Mouse (Mus musculus): ENCODE measurements around the gene Acbd4. TPM values are rescaled to one million over a fixed set of nuclear protein-coding genes. Genes with fewer than 3 reads are reported as not detected.

The Acbd4 gene
- polyA plus RNA-seq, 1 experiment from 2014 or later: 25.3 TPM

DNA sequence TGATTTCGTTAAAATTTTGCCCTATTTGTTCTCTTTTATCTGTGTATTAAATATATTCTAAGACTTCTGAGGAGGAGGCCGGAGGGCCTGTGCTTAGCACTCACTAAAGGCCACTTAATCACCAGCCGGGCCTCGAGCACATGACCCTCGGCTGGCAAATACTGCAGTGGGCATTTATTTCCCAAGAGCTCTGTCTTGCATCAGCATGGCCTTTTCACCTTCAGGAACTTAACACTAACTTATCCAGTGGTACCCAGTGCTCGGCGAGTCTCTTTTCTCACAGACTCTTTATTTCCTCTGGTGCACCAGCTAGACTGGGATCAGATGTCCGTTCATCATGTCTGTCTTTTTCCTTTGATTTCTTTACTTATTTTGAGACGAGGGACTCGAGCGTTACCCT lies 59.3 kb downstream of the Acbd4 start:
- no peak overlapping the region for H3K4me2 ChIP-seq
- peaks cover 20% of the 10 kb centered on the region for H3K4me1 ChIP-seq
- H3K9ac ChIP-seq: no peak overlapping the region
- no peak for ATAC-seq (replicated peaks; ENCODE audit: low FRiP score)
- H3K36me3 ChIP-seq: no peaks in the 10 kb centered on the region
- H3K9me3 ChIP-seq (replicated peaks): no peaks in the 10 kb centered on the region
- no peak overlapping the region for H3K27ac ChIP-seq
- H3K4me3 ChIP-seq (replicated peaks): no peak overlapping the region
- no peaks in the 10 kb centered on the region for H3K27me3 ChIP-seq
- 85% methylated on average over 11 of the region's 11 CpGs for WGBS

DNA sequence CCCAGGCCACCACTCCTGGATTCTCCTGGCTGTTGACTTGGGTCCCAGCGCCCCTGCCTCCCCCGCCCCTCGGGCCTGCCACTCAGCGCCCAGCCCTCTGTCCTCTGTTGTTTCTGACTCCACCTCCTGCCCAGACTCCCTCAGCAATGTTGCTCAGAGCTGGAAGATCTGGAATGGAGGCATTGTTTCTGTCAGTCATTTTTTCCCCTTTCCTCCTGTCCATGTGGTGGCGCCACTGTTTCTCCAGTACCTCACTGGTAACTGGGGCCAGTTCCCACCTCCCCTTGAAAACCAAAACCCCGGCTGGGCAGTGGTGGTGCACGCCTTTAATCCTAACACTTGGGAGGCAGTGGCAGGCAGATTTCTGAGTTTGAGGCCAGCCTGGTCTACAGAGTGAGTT lies 60.0 kb downstream of the Acbd4 start:
- Histone ChIP-seq H3K4me2 (no peak overlapping the region), H3K27ac (no peak overlapping the region), H3K36me3 (no peaks in the 10 kb centered on the region), H3K9ac (no peak overlapping the region), H3K9me3 (replicated peaks) (no peaks in the 10 kb centered on the region), H3K4me1 (peaks cover 20% of the 10 kb centered on the region), H3K4me3 (replicated peaks) (no peak overlapping the region), H3K27me3 (no peaks in the 10 kb centered on the region)
- no peak for ATAC-seq (replicated peaks; ENCODE audit: low FRiP score)
- 89% methylated on average over 7 of the region's 7 CpGs for WGBS

Other genes starting within 250 kb of the Acbd4 start
- gene Eftud2, start 220.7 kb upstream of the Acbd4 start, polyA plus RNA-seq (2015; fragmentation: Nextera tagmentation; extraction: Ambion mirVana): 210 and 240 TPM in 2 replicates
- 1.2 and 1.7 TPM in 2 replicates for gene Ccdc103, start 220.5 kb upstream of the Acbd4 start, polyA plus RNA-seq (2015; fragmentation: Nextera tagmentation; extraction: Ambion mirVana)
- gene Fam187a, start 216.5 kb upstream of the Acbd4 start, polyA plus RNA-seq (2015; fragmentation: Nextera tagmentation; extraction: Ambion mirVana): not detected in 2 replicates
- gene Gfap, start 200.8 kb upstream of the Acbd4 start, polyA plus RNA-seq (2015; fragmentation: Nextera tagmentation; extraction: Ambion mirVana): 0.22 and 0.32 TPM in 2 replicates
- 10.7 and 12.4 TPM in 2 replicates for gene Kif18b, start 176.6 kb upstream of the Acbd4 start, polyA plus RNA-seq (2015; fragmentation: Nextera tagmentation; extraction: Ambion mirVana)
- gene C1ql1, start 155.0 kb upstream of the Acbd4 start, polyA plus RNA-seq (2015; fragmentation: Nextera tagmentation; extraction: Ambion mirVana): 3.7 and 4.2 TPM in 2 replicates
- gene Nmt1, start 73.5 kb upstream of the Acbd4 start, polyA plus RNA-seq (2015; fragmentation: Nextera tagmentation; extraction: Ambion mirVana): 59.2 and 63.2 TPM in 2 replicates
- gene Dcakd, start 73.3 kb upstream of the Acbd4 start, polyA plus RNA-seq (2015; fragmentation: Nextera tagmentation; extraction: Ambion mirVana): 165 and 187 TPM in 2 replicates
- gene Plcd3, start within 50 bp of the Acbd4 start, polyA plus RNA-seq (2015; fragmentation: Nextera tagmentation; extraction: Ambion mirVana): 6.2 and 6.4 TPM in 2 replicates
- 5.0 and 5.5 TPM in 2 replicates for gene Hexim1, start 14.5 kb downstream of the Acbd4 start, polyA plus RNA-seq (2015; fragmentation: Nextera tagmentation; extraction: Ambion mirVana)
- 9.2 and 10.7 TPM in 2 replicates for gene Hexim2, start 30.7 kb downstream of the Acbd4 start, polyA plus RNA-seq (2015; fragmentation: Nextera tagmentation; extraction: Ambion mirVana)
- 2.2 and 3.8 TPM in 2 replicates for gene Fmnl1, start 69.4 kb downstream of the Acbd4 start, polyA plus RNA-seq (2015; fragmentation: Nextera tagmentation; extraction: Ambion mirVana)
- gene 1700023F06Rik, start 106.9 kb downstream of the Acbd4 start, polyA plus RNA-seq (2015; fragmentation: Nextera tagmentation; extraction: Ambion mirVana): 0.19 and 0.42 TPM in 2 replicates
- not detected in 2 replicates for gene Spata32, start 116.8 kb downstream of the Acbd4 start, polyA plus RNA-seq (2015; fragmentation: Nextera tagmentation; extraction: Ambion mirVana)
- gene Map3k14, start 165.8 kb downstream of the Acbd4 start, polyA plus RNA-seq (2015; fragmentation: Nextera tagmentation; extraction: Ambion mirVana): 4.3 and 4.9 TPM in 2 replicates